Mouse (Mus musculus) heart, adult 8-10 months (tissue): ENCODE data around the gene Mbnl1. TPM values are rescaled to one million over a fixed set of nuclear protein-coding genes. Genes with fewer than 3 reads are reported as not detected.
A peak's percentile ranks its signal among the peaks of the same experiment; 100 is the strongest.

ENCODE experiments used
- DNase-seq: peaks from one replicate; pipeline ENCODE4 v3.0.0; 2022; ENCODE audit warnings: low spot score
- total RNA-seq, 4 experiments: library from RNA; stranded (reverse); gene quantifications; 2 replicates each; pipeline ENCODE4 v1.2.4; 2022

The Mbnl1 gene
- total RNA-seq, 4 experiments from 2014 or later = 226 to 256 (median 245) TPM

GRCm38 (mm10) chr3:60568801-60569568 is 96.4 kb downstream of the Mbnl1 start:
- no peak for DNase-seq

- DNase-seq = no peak
Measured at GRCm38 (mm10) chr3:60569781-60570180, 97.2 kb downstream of the Mbnl1 start.

GRCm38 (mm10) chr3:60570491-60571022 is 97.9 kb downstream of the Mbnl1 start:
- DNase-seq = peak; percentile 81

GRCm38 (mm10) chr3:60571493-60571892 is 98.9 kb downstream of the Mbnl1 start:
- no peak for DNase-seq

- DNase-seq = no peak
Measured at GRCm38 (mm10) chr3:60574199-60574598, 101.6 kb downstream of the Mbnl1 start.

GRCm38 (mm10) chr3:60574849-60575524 is 102.4 kb downstream of the Mbnl1 start:
- no peak for DNase-seq

GRCm38 (mm10) chr3:60575945-60576344 is 103.3 kb downstream of the Mbnl1 start:
- DNase-seq = no peak

GRCm38 (mm10) chr3:60576366-60577046 is 103.9 kb downstream of the Mbnl1 start:
- DNase-seq = no peak

GRCm38 (mm10) chr3:60579880-60580279 is 107.2 kb downstream of the Mbnl1 start:
- DNase-seq = no peak

- peak; percentile 66 for DNase-seq
Measured at GRCm38 (mm10) chr3:60580699-60581098, 108.1 kb downstream of the Mbnl1 start.

- DNase-seq = no peak
Measured at GRCm38 (mm10) chr3:60582154-60582553, 109.5 kb downstream of the Mbnl1 start.

GRCm38 (mm10) chr3:60582620-60583019 is 110.0 kb downstream of the Mbnl1 start:
- no peak for DNase-seq

- DNase-seq = no peak
Measured at GRCm38 (mm10) chr3:60584704-60585103, 112.1 kb downstream of the Mbnl1 start.

GRCm38 (mm10) chr3:60586046-60586445 is 113.4 kb downstream of the Mbnl1 start:
- DNase-seq = no peak

- no peak for DNase-seq
Measured at GRCm38 (mm10) chr3:60587149-60587548, 114.5 kb downstream of the Mbnl1 start.

- no peak for DNase-seq
Measured at GRCm38 (mm10) chr3:60589361-60589760, 116.7 kb downstream of the Mbnl1 start.

GRCm38 (mm10) chr3:60595606-60596005 is 123.0 kb downstream of the Mbnl1 start:
- DNase-seq = no peak

GRCm38 (mm10) chr3:60596985-60597384 is 124.4 kb downstream of the Mbnl1 start:
- no peak for DNase-seq

- peak; percentile 81 for DNase-seq
Measured at GRCm38 (mm10) chr3:60601686-60602085, 129.1 kb downstream of the Mbnl1 start.

- DNase-seq = no peak
Measured at GRCm38 (mm10) chr3:60602923-60603549, 130.4 kb downstream of the Mbnl1 start.

GRCm38 (mm10) chr3:60603637-60604036 is 131.0 kb downstream of the Mbnl1 start:
- DNase-seq = no peak

GRCm38 (mm10) chr3:60604205-60604604 is 131.6 kb downstream of the Mbnl1 start:
- no peak for DNase-seq
